Mouse (Mus musculus) adrenal gland, postnatal 25 days (tissue): ENCODE data around the gene Dop1b. TPM values are rescaled to one million over a fixed set of nuclear protein-coding genes. Genes with fewer than 3 reads are reported as not detected.
"Not testable (repeated sequence)": the region's sequence is repeated elsewhere in the genome, so short reads cannot be mapped to it uniquely, and the experiment has no call there.

ENCODE experiments used
- DNase-seq: peaks from one replicate; pipeline ENCODE4 v3.0.0; 2021; ENCODE audit warnings: mixed read lengths
- total RNA-seq: library from RNA; stranded (reverse); gene quantifications from 2 replicates; pipeline ENCODE4 v1.2.3, GENCODE M21; 2021

The Dop1b gene
- total RNA-seq, 1 experiment from 2014 or later: 21.3 TPM

GRCm38 (mm10) chr16:93797021-93797840 is 85.5 kb downstream of the Dop1b start:
- DNase-seq: no peak

- no peak for DNase-seq
Measured at GRCm38 (mm10) chr16:93797841-93798492, 86.3 kb downstream of the Dop1b start.

- no peak for DNase-seq
Measured at GRCm38 (mm10) chr16:93798623-93799022, 86.9 kb downstream of the Dop1b start.

GRCm38 (mm10) chr16:93799071-93799470 is 87.4 kb downstream of the Dop1b start:
- DNase-seq: no peak

GRCm38 (mm10) chr16:93799936-93800335 is 88.2 kb downstream of the Dop1b start:
- no peak for DNase-seq

- DNase-seq: no peak
Measured at GRCm38 (mm10) chr16:93807167-93807566, 95.5 kb downstream of the Dop1b start.

- peak; percentile 20 for DNase-seq
Measured at GRCm38 (mm10) chr16:93807961-93808554, 96.4 kb downstream of the Dop1b start.

GRCm38 (mm10) chr16:93815856-93816736 is 104.4 kb downstream of the Dop1b start:
- peak; percentile 51 for DNase-seq

GRCm38 (mm10) chr16:93816861-93817260 is 105.2 kb downstream of the Dop1b start:
- no peak for DNase-seq

GRCm38 (mm10) chr16:93817371-93817770 is 105.7 kb downstream of the Dop1b start:
- no peak for DNase-seq

GRCm38 (mm10) chr16:93818691-93819324 is 107.1 kb downstream of the Dop1b start:
- DNase-seq: no peak

- no peak for DNase-seq
Measured at GRCm38 (mm10) chr16:93819325-93819696, 107.6 kb downstream of the Dop1b start.

GRCm38 (mm10) chr16:93820040-93820439 is 108.3 kb downstream of the Dop1b start:
- DNase-seq: no peak

- no peak for DNase-seq
Measured at GRCm38 (mm10) chr16:93821706-93822105, 110.0 kb downstream of the Dop1b start.

GRCm38 (mm10) chr16:93822433-93823225 is 110.9 kb downstream of the Dop1b start:
- DNase-seq: not testable (repeated sequence)

GRCm38 (mm10) chr16:93824799-93825198 is 113.1 kb downstream of the Dop1b start:
- no peak for DNase-seq

GRCm38 (mm10) chr16:93825463-93825862 is 113.8 kb downstream of the Dop1b start:
- DNase-seq: no peak

GRCm38 (mm10) chr16:93826054-93826453 is 114.3 kb downstream of the Dop1b start:
- DNase-seq: no peak

GRCm38 (mm10) chr16:93826478-93826877 is 114.8 kb downstream of the Dop1b start:
- not testable (repeated sequence) for DNase-seq

- DNase-seq: no peak
Measured at GRCm38 (mm10) chr16:93826909-93827308, 115.2 kb downstream of the Dop1b start.

- DNase-seq: no peak
Measured at GRCm38 (mm10) chr16:93829526-93829925, 117.8 kb downstream of the Dop1b start.
